Mouse (Mus musculus) thymus, adult 2 months (tissue): ENCODE measurements around the gene Samd10.

Experiments used
- CTCF ChIP-seq: fragments of 200-500 bp; IDR thresholded peaks from 2 replicates; pipeline ENCODE4 v1.5.1; 2012; ENCODE audit warnings: mild to moderate bottlenecking, control low read depth, low read length, moderate library complexity, borderline replicate concordance; ENCODE audit not compliant: control insufficient read depth, poor library complexity, insufficient read depth; ENCODE audit errors: extremely low read depth
- POLR2A ChIP-seq: fragments of 200-500 bp; IDR thresholded peaks from 2 replicates; pipeline ENCODE4 v1.6.1; 2012; ENCODE audit warnings: mild to moderate bottlenecking, low read length, control low read depth, moderate library complexity; ENCODE audit not compliant: control insufficient read depth, poor library complexity, insufficient read depth; ENCODE audit errors: extremely low read depth

- TF ChIP-seq CTCF (no peak), POLR2A (no peak)
These were observed 33.6 kb upstream of the Samd10 start for GRCm38 (mm10) chr2:181632624-181633023.
